30 mouse cellular contexts compared by ENCODE assay signal in genomic region chr13:64120760-64121159, GRCm38 (mm10). TPM values are rescaled to one million over a fixed set of nuclear protein-coding genes. Genes with fewer than 3 reads are reported as not detected.
"Had no signal": no experiment of that assay in that cellular context is flagged by ENCODE, and none has a peak within 500 bp of the region (broad histone marks: within the 10 kb centered on the region; RNA-seq: fewer than 3 reads in every experiment).

No protein-coding gene starts in this region.

- DNase-seq: kidney, adult 18-20 months; kidney, adult 9 months; kidney, postnatal 10 days; kidney, postnatal 36 days; layer of hippocampus, postnatal 36 days; left cerebral cortex, postnatal 4 days; lung, adult 18-20 months; lung, postnatal 10 days; lung, postnatal 36 days; right cerebral cortex, postnatal 14 days; right cerebral cortex, postnatal 4 days; thymus, adult 18-20 months; thymus, postnatal 36 days had no signal

- H3K27me3 ChIP-seq: limb, embryonic 12.5 days; limb, embryonic 15.5 days; liver, embryonic 12.5 days; liver, embryonic 15.5 days; lung, embryonic 15.5 days; midbrain, embryonic 12.5 days; midbrain, embryonic 15.5 days; neural tube, embryonic 12.5 days; neural tube, embryonic 15.5 days had no signal

- H3K27ac ChIP-seq: limb, embryonic 12.5 days; limb, embryonic 15.5 days; liver, embryonic 12.5 days; liver, embryonic 15.5 days; lung, embryonic 15.5 days; midbrain, embryonic 12.5 days; midbrain, embryonic 15.5 days; neural tube, embryonic 12.5 days; neural tube, embryonic 15.5 days; stomach, postnatal 0 days had no signal

- H3K36me3 ChIP-seq: limb, embryonic 12.5 days; limb, embryonic 15.5 days; liver, embryonic 12.5 days; lung, embryonic 15.5 days; midbrain, embryonic 12.5 days; midbrain, embryonic 15.5 days; neural tube, embryonic 12.5 days; neural tube, embryonic 15.5 days had no signal

- H3K9ac ChIP-seq: limb, embryonic 12.5 days; limb, embryonic 15.5 days; liver, embryonic 12.5 days; liver, embryonic 15.5 days; lung, embryonic 15.5 days; midbrain, embryonic 12.5 days; midbrain, embryonic 15.5 days; neural tube, embryonic 12.5 days; neural tube, embryonic 15.5 days had no signal

- H3K4me1 ChIP-seq: limb, embryonic 12.5 days; limb, embryonic 15.5 days; liver, embryonic 12.5 days; liver, embryonic 15.5 days; lung, embryonic 15.5 days; midbrain, embryonic 12.5 days; midbrain, embryonic 15.5 days; neural tube, embryonic 12.5 days; neural tube, embryonic 15.5 days had no signal

- H3K4me3 ChIP-seq: limb, embryonic 12.5 days; limb, embryonic 15.5 days; liver, embryonic 12.5 days; liver, embryonic 15.5 days; lung, embryonic 15.5 days; midbrain, embryonic 12.5 days; midbrain, embryonic 15.5 days; neural tube, embryonic 12.5 days; neural tube, embryonic 15.5 days had no signal

- H3K4me2 ChIP-seq: limb, embryonic 12.5 days; limb, embryonic 15.5 days; liver, embryonic 12.5 days; liver, embryonic 15.5 days; lung, embryonic 15.5 days; midbrain, embryonic 12.5 days; midbrain, embryonic 15.5 days; neural tube, embryonic 12.5 days; neural tube, embryonic 15.5 days had no signal

- ATAC-seq: intestine, embryonic 16.5 days; liver, embryonic 12.5 days; midbrain, embryonic 15.5 days had no signal

- H3K9me3 ChIP-seq: limb, embryonic 15.5 days; liver, embryonic 12.5 days; liver, embryonic 15.5 days; lung, embryonic 15.5 days; midbrain, embryonic 15.5 days; neural tube, embryonic 15.5 days had no signal

RNA-seq across cellular contexts. Expression of gene Hsd17b3, which starts 31.7 kb away (rescaled TPM):
- total RNA-seq: layer of hippocampus, adult 8-10 months; layer of hippocampus, postnatal 10 days; layer of hippocampus, postnatal 36 days; left cerebral cortex, adult 8-10 months; left cerebral cortex, postnatal 14 days had no signal
- polyA plus RNA-seq: intestine, embryonic 16.5 days; limb, embryonic 12.5 days; limb, embryonic 15.5 days; liver, embryonic 12.5 days; liver, embryonic 15.5 days; lung, embryonic 15.5 days; midbrain, embryonic 12.5 days; midbrain, embryonic 15.5 days; neural tube, embryonic 15.5 days; stomach, embryonic 14.5 days; stomach, postnatal 0 days; urinary bladder, adult 2 months had no signal
